Comparison of ENCODE assay signal across 7 mouse cellular contexts in genomic region chr4:154877864-154878548, GRCm38 (mm10). TPM values are rescaled to one million over a fixed set of nuclear protein-coding genes. Genes with fewer than 3 reads are reported as not detected.
DNase-seq lines count a peak whose midpoint lies in the region; ATAC-seq and TF ChIP-seq lines count a peak whose summit lies in the region.

No protein-coding gene starts in this region.

- intact Hi-C loops in left cerebral cortex, postnatal 4 days (cut with DNase I), result loop anchor here (10.0 kb wide), 1 partner anchor 67 kb away; no protein-coding TSS in a partner anchor

- peak overlapping the region; percentile 43 for H3K9ac ChIP-seq in intestine, embryonic 16.5 days (ENCODE audit: low read depth, low read length)
- peak overlapping the region; percentile 47 for H3K9ac ChIP-seq in midbrain, embryonic 12.5 days (replicated peaks)

- peak; percentile 84 for DNase-seq in adrenal gland, adult 8-10 months
- DNase-seq in embryo, embryonic 9.5 days (ENCODE audit: extremely low spot score), result peak; percentile 93
- DNase-seq in gastrocnemius, postnatal 4 days (ENCODE audit: low spot score in 2 of 2), result peak; percentile 82 to 94
- DNase-seq in left cerebral cortex, postnatal 4 days, result peak; percentile 97

- TF ChIP-seq POLR2A in small intestine, adult 2 months (IDR thresholded peaks at IDR 0.05; ENCODE audit: low read depth, low read length), result peak; percentile 42; the same call in 1 of the 2 replicates

- TF ChIP-seq CTCF in small intestine, adult 2 months (IDR thresholded peaks at IDR 0.05; ENCODE audit: extremely low read depth, insufficient read length, insufficient replicate concordance, low read depth, low read length), result peak; percentile 95; the same call in 1 of the 2 replicates

- peak overlapping the region; percentile 66 for H3K27ac ChIP-seq in intestine, embryonic 16.5 days (ENCODE audit: low read length)
- peak overlapping the region; percentile 70 for H3K27ac ChIP-seq in midbrain, embryonic 12.5 days (replicated peaks)
- peak overlapping the region; percentile 68 for H3K27ac ChIP-seq in small intestine, adult 2 months (ENCODE audit: insufficient read depth, low read depth, low read length)

- H3K9me3 ChIP-seq in intestine, embryonic 16.5 days (ENCODE audit: control insufficient read depth, low read length), result no peaks in the 10 kb centered on the region
- no peaks in the 10 kb centered on the region for H3K9me3 ChIP-seq in midbrain, embryonic 12.5 days

- 10% methylated on average over 18 of the region's 18 CpGs for WGBS in intestine, embryonic 16.5 days
- WGBS in midbrain, embryonic 12.5 days, result 10% methylated on average over 18 of the region's 18 CpGs
- 7% methylated on average over 18 of the region's 18 CpGs for WGBS in small intestine, adult 2 months

- peak overlapping the region; percentile 56 for H3K4me2 ChIP-seq in intestine, embryonic 16.5 days (ENCODE audit: low read depth, low read length)
- H3K4me2 ChIP-seq in midbrain, embryonic 12.5 days (replicated peaks), result peak overlapping the region; percentile 57

- peak overlapping the region; percentile 36 for H3K4me3 ChIP-seq in intestine, embryonic 16.5 days (ENCODE audit: low read length)
- H3K4me3 ChIP-seq in midbrain, embryonic 12.5 days, result peak overlapping the region; percentile 38
- H3K4me3 ChIP-seq in small intestine, adult 2 months (ENCODE audit: low read depth, low read length), result peak overlapping the region; percentile 33; the same call in 1 of the 2 replicates

- H3K4me1 ChIP-seq in intestine, embryonic 16.5 days (ENCODE audit: control insufficient read depth, insufficient read depth, low read length), result no peaks in the 10 kb centered on the region; the same call in none of the 2 replicates
- peaks cover 4% of the 10 kb centered on the region; the same call in 1 of the 2 replicates for H3K4me1 ChIP-seq in midbrain, embryonic 12.5 days
- H3K4me1 ChIP-seq in small intestine, adult 2 months (ENCODE audit: control insufficient read depth, insufficient read depth, insufficient read length, low read length), result peaks cover 7% of the 10 kb centered on the region; the same call in 1 of the 2 replicates

- H3K27me3 ChIP-seq in intestine, embryonic 16.5 days (replicated peaks; ENCODE audit: control insufficient read depth, insufficient read depth, low read length), result peaks cover 5% of the 10 kb centered on the region; the same call in 1 of the 2 replicates
- peaks cover 21% of the 10 kb centered on the region for H3K27me3 ChIP-seq in midbrain, embryonic 12.5 days
- no peaks in the 10 kb centered on the region for H3K27me3 ChIP-seq in small intestine, adult 2 months (ENCODE audit: control insufficient read depth, insufficient read depth, low read length)

- ATAC-seq in intestine, embryonic 16.5 days, result peak; percentile 97
- peak; percentile 96 for ATAC-seq in midbrain, embryonic 12.5 days (ENCODE audit: low FRiP score, low read depth)

- no peaks in the 10 kb centered on the region for H3K36me3 ChIP-seq in intestine, embryonic 16.5 days (ENCODE audit: control insufficient read depth, insufficient read depth, low read length)
- H3K36me3 ChIP-seq in midbrain, embryonic 12.5 days, result no peaks in the 10 kb centered on the region
- H3K36me3 ChIP-seq in small intestine, adult 2 months (ENCODE audit: control insufficient read depth, insufficient read depth, low read length), result no peaks in the 10 kb centered on the region

RNA-seq across cellular contexts. Expression of gene Mmel1, which starts 8.6 kb away (rescaled TPM):
- total RNA-seq in adrenal gland, adult 8-10 months (2022), result 1 to 10 TPM in 2 of 4 experiments, under 1 TPM in 2; 0.31 to 4.6 (median 1.5) TPM
- total RNA-seq in gastrocnemius, postnatal 4 days (2021), result under 1 TPM; 0.34 to 0.62 TPM
- polyA plus RNA-seq in intestine, embryonic 16.5 days (2015; fragmentation: Nextera tagmentation; extraction: Ambion mirVana), result 0.10 and 0.39 TPM in 2 replicates
- under 1 TPM; 0.28 to 0.54 TPM for total RNA-seq in left cerebral cortex, postnatal 4 days (2021)
- polyA plus RNA-seq in midbrain, embryonic 12.5 days (2016; fragmentation: Nextera tagmentation; extraction: Ambion mirVana), result 0.19 and 0.37 TPM in 2 replicates
- 0.06 and 0.10 TPM in 2 replicates for polyA plus RNA-seq in small intestine, adult 2 months (2012; rRNA removed)

RNA-seq across cellular contexts. Expression of gene Fam213b, which starts 20.9 kb away (rescaled TPM):
- 100 to 1,000 TPM in 2 of 4 experiments, 10 to 100 TPM in 2; 21.8 to 161 (median 71.6) TPM for total RNA-seq in adrenal gland, adult 8-10 months (2022)
- total RNA-seq in gastrocnemius, postnatal 4 days (2021), result 100 to 1,000 TPM; 100 to 112 TPM
- polyA plus RNA-seq in intestine, embryonic 16.5 days (2015; fragmentation: Nextera tagmentation; extraction: Ambion mirVana), result 39.7 and 42.8 TPM in 2 replicates
- total RNA-seq in left cerebral cortex, postnatal 4 days (2021), result 10 to 100 TPM; 19.5 to 19.8 TPM
- 33.2 and 36.0 TPM in 2 replicates for polyA plus RNA-seq in midbrain, embryonic 12.5 days (2016; fragmentation: Nextera tagmentation; extraction: Ambion mirVana)
- 78.7 and 197 TPM in 2 replicates for polyA plus RNA-seq in small intestine, adult 2 months (2012; rRNA removed)

RNA-seq across cellular contexts. Expression of gene Ttc34, which starts 40.7 kb away (rescaled TPM):
- under 1 TPM; 0.38 to 0.63 (median 0.46) TPM for total RNA-seq in adrenal gland, adult 8-10 months (2022)
- under 1 TPM; 0.13 to 0.22 TPM for total RNA-seq in gastrocnemius, postnatal 4 days (2021)
- 0.06 and 0.12 TPM in 2 replicates for polyA plus RNA-seq in intestine, embryonic 16.5 days (2015; fragmentation: Nextera tagmentation; extraction: Ambion mirVana)
- 1 to 10 TPM; 2.4 to 2.8 TPM for total RNA-seq in left cerebral cortex, postnatal 4 days (2021)
- 0.16 and 0.46 TPM in 2 replicates for polyA plus RNA-seq in midbrain, embryonic 12.5 days (2016; fragmentation: Nextera tagmentation; extraction: Ambion mirVana)
- polyA plus RNA-seq in small intestine, adult 2 months (2012; rRNA removed), result 0.06 TPM in 1 of 2 replicates, not detected in the other

RNA-seq across cellular contexts. Expression of gene Tnfrsf14, which starts 50.4 kb away (rescaled TPM):
- total RNA-seq in adrenal gland, adult 8-10 months (2022), result 10 to 100 TPM in 1 of 4 experiments, 1 to 10 TPM in 3; 6.9 to 14.7 (median 8.7) TPM
- 1 to 10 TPM; 3.2 to 4.3 TPM for total RNA-seq in gastrocnemius, postnatal 4 days (2021)
- 2.3 and 3.5 TPM in 2 replicates for polyA plus RNA-seq in intestine, embryonic 16.5 days (2015; fragmentation: Nextera tagmentation; extraction: Ambion mirVana)
- total RNA-seq in left cerebral cortex, postnatal 4 days (2021), result 1 to 10 TPM in 1 of 2 experiments, under 1 TPM in 1; 0.58 to 1.1 TPM
- polyA plus RNA-seq in midbrain, embryonic 12.5 days (2016; fragmentation: Nextera tagmentation; extraction: Ambion mirVana), result 0.78 and 1.0 TPM in 2 replicates
- polyA plus RNA-seq in small intestine, adult 2 months (2012; rRNA removed), result 66.3 and 177 TPM in 2 replicates

Comparison
In these comparisons a context has a peak if more than half of its experiments do, and no peak if none do; other contexts are left out.
1. Peak in every context shown above with its lines: DNase-seq, ATAC-seq, H3K4me3 ChIP-seq and H3K27ac ChIP-seq.